Mouse (Mus musculus): ENCODE measurements around the gene Cdc7.
A peak's percentile ranks its signal among the peaks of the same experiment; 100 is the strongest.

The Cdc7 gene

GRCm38 (mm10) chr5:106994716-106995115, 30.6 kb downstream of the Cdc7 start:
- no peak for DNase-seq

DNA sequence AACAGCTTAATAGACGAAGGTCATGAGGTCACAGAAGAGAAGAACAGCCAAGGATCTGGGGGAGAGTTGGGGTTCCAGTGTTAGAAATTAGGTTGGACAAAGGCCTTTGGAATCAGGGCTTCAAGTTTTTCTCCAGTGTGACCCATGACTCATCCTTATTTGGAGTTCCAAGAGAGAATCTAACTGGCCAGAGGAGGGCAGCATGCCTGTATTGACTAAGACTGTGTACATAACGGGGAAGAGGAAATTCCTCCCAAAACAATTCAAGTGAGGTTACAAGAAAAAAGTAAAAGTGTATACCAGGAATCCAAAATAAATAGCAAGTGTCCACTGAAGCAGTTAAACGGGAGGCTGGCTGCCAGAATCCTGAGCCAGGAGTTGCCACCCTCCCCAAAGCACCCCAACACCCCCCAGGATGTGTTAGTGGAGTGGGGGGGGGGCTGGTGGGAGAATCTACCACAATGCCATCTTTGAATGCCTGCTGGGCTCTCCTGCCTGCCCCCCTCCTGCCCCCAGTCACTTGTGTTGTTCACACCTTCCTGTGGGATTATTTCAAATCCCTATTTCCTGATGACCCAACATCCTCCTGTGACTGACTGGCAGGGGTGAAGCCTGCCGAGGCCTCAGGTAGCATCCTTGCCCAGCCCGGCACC, 31.9 kb downstream of the Cdc7 start:
- DNase-seq = peak; percentile 32

- no peak for DNase-seq
Measured at GRCm38 (mm10) chr5:106996539-106997244, 32.6 kb downstream of the Cdc7 start.

DNA sequence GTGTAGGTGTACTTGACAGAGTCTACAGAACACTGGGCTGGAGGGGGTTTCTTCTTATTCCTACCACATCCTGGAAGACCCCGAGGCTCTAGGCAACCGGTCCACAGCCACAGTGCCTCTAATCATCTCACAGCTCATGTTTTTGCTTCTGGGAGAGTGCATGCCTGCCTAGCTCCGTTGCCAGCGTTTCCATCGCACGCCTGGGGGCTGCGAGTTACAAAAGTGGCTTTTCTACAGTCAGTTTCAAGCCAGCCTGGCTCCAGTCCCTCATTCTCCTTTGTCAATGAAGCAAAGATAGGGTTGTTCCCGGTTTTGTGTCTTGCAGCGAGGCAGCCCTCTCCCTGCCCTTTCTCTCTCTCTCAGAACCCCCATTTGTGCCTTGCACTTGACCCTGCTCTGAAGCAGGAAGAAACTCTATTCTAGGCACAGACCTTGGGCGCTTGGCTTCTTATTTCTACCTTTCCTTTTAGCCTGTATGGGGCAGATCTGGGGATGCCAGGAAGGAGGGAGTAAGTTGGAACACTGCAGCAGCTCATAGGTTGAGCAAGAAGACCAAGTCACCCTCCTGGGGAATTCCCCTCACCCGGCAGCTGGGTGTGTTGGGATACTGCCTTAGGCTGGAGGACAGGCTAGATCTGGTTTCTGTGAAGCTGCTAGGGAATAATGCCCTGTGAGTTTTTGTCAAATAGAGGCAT, 37.4 kb downstream of the Cdc7 start:
- no peak for DNase-seq

DNA sequence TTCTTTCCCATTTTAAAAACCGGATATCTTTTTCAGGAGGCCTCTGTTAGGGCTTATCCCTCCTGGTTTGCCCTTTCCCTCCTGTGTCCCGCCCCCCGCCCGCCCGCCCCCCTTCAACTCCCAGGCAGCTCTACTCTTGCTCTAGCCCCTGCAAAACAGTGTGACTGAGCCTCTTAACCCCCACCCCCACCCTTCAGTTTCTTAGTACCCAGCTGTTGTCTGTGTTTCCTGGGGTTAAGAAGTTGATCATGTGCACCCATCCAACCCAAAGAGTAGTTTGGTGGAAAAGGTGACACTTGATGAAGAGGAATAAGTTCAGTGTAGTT, 37.9 kb downstream of the Cdc7 start:
- DNase-seq = no peak

GRCm38 (mm10) chr5:107009721-107010120, 45.6 kb downstream of the Cdc7 start:
- DNase-seq = no peak

- no peak for DNase-seq
Measured at GRCm38 (mm10) chr5:107010300-107010699, 46.2 kb downstream of the Cdc7 start.

- no peak for DNase-seq
Measured at GRCm38 (mm10) chr5:107011316-107012029, 47.4 kb downstream of the Cdc7 start.

DNA sequence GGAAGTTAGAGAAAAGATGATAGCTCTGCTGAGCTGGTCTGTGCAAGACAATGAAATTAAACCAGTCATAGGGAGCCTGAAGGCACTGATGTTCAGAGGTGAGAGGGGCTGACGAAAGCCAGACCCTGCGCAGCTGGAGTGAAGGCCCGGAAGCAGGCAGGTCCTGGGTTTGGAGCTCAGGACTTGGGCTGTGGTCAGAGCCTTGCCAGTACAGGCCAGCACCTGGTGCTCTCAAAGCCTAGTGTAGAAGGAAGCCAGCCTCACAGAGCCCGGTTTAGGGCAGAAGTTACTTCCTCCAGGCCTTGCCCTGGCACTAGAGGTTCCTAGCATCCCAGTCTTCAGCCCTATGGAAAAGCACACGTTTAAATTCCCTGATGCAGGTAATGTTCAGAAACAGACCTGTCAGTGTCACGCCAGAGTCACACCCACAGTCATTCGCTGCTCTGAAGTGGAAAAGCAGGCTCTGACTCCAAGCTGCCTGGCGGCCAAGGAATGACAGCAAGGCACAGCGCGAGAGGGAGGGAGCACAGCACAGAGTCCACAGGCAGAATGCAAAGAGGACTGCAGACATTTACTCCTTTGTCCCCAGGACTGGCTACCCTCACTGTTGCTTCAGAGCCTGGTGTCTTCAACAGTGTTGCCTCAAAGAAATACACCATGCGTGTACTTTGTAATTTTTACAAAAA, 48.1 kb downstream of the Cdc7 start:
- DNase-seq = no peak

- no peak for DNase-seq
Measured at GRCm38 (mm10) chr5:107013393-107013792, 49.3 kb downstream of the Cdc7 start.

- no peak for DNase-seq
Measured at GRCm38 (mm10) chr5:107014146-107014545, 50.0 kb downstream of the Cdc7 start.

- no peak for DNase-seq
Measured at GRCm38 (mm10) chr5:107015046-107015421, 50.9 kb downstream of the Cdc7 start.

GRCm38 (mm10) chr5:107015422-107016081, 51.4 kb downstream of the Cdc7 start:
- DNase-seq = no peak

- no peak for DNase-seq
Measured at GRCm38 (mm10) chr5:107016538-107016937, 52.4 kb downstream of the Cdc7 start.

DNA sequence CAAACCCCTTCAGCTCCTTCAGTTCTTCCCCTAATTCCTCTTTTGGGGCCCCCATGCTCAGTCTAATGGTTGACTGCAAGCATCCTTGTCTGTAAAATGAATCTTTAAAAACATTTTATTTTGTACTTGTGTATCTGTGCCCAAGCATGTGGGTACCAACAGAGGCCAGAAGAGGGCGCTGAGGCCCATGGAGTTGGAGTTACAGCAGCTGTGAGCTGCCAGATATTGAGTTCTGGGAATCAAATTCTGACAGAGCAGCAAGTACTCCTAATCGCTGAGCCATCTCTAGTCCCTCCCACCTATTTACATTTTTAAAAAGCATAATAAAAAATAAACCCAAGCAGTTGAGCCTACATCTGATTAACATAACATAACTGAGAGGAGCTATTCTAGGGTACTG, 53.4 kb downstream of the Cdc7 start:
- DNase-seq = no peak

- no peak for DNase-seq
Measured at GRCm38 (mm10) chr5:107019057-107019456, 54.9 kb downstream of the Cdc7 start.

DNA sequence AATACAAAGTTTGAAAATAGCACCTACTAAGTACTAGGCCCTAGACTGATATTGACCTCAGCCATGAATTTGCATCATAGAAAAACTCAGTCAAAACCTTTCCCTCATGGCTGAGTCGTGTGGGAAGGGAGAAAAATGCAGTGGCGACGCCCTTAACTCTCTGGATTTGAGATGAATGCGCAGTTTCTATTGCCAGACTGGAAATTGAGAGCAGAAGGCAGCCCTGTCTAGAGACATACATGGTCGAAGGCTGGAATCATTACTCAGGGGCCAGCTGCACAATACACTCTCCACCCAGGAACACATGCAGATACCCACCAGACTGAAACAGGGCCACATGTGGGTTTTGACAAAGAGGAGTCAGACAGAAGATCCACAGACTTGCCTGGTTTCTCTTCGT, 55.8 kb downstream of the Cdc7 start:
- DNase-seq = no peak

DNA sequence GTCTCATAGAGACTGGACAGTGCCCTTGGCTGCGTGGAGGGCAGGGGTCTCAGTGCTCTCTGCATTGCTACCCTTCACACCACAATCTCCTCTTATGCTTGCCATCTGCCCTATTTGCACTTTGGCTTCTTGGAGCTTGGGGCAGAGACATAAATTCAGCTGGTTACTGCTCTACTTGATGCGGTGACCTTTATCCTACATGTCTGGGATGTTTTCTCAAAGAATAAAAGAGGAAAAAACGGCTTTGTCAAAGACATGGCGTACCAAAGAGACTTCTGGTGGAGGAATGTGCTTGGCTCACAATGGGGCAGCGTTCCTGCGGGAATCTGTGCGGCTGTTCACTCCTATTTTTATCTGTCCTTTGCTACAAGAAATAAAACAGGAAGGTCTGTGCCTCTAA, 56.2 kb downstream of the Cdc7 start:
- no peak for DNase-seq

DNA sequence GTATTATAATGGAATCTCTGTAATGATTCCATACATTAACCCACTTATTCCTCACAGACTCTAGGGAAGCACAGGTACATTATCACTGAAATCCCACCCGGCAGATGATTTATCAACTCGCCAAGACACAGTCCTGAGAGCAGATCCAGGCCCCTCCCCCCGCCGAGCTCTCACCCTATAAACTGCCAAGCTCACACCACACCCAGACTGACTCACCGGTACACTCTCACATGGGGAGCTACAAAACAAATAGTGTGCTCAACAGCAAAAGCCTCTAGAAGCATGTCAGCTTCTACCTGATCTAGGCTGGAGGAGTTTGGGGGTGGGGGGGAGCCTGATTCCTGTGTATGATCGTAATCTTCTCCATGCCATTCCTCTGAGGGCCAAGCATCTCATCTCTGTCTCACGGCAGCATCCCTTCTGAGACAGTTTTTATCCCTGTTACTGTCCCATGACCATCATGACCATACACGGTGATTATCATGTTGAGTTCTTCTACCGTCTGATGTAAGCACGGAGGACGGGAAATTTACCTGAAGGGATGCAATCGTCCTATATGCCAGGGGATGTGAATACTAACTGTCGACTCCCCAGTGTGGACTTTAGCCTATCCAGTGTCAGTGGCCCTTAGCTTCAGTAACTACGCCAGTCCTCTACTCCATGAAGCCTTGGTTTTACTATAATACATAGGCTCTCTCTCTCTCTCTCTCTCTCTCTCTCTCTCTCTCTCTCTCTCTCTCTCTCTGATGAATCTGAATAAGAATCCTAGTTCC, 57.4 kb downstream of the Cdc7 start:
- no peak for DNase-seq

- no peak for DNase-seq
Measured at GRCm38 (mm10) chr5:107022064-107022428, 57.9 kb downstream of the Cdc7 start.

- DNase-seq = no peak
Measured at GRCm38 (mm10) chr5:107023951-107024350, 59.8 kb downstream of the Cdc7 start.

- no peak for DNase-seq
Measured at GRCm38 (mm10) chr5:107025371-107025770, 61.2 kb downstream of the Cdc7 start.
